Mouse (Mus musculus) heart, embryonic 13.5 days (tissue): ENCODE results near the gene Ankrd39. TPM values are rescaled to one million over a fixed set of nuclear protein-coding genes. Genes with fewer than 3 reads are reported as not detected.

Experiments
- ATAC-seq: fragments of 200-750 bp; cut with Nextera tagmentation; 2 replicates; pipeline ENCODE4 v1.8.0; 2017; ENCODE audit warnings: moderate TSS enrichment; ENCODE audit not compliant: insufficient number of reproducible peaks, low FRiP score, low TSS enrichment; ENCODE audit errors: extremely low read depth
- H3K27ac ChIP-seq: fragments of 300-500 bp; sonication (generic); replicated peaks from 2 replicates; pipeline ENCODE4 v1.5.1; 2015; ENCODE audit warnings: moderate library complexity, mild to moderate bottlenecking, inconsistent platforms
- H3K27me3 ChIP-seq: fragments of 300-500 bp; sonication (generic); replicated peaks from 2 replicates; pipeline ENCODE4 v1.6.1; 2015; ENCODE audit warnings: mild to moderate bottlenecking, inconsistent platforms
- H3K36me3 ChIP-seq: fragments of 300-500 bp; sonication (generic); 2 replicates; pipeline ENCODE4 v1.6.1; 2015; ENCODE audit warnings: mild to moderate bottlenecking, inconsistent platforms
- H3K4me1 ChIP-seq: fragments of 300-500 bp; sonication (generic); 2 replicates; pipeline ENCODE4 v1.6.1; 2015; ENCODE audit warnings: inconsistent platforms
- H3K4me2 ChIP-seq: fragments of 300-500 bp; sonication (generic); 2 replicates; pipeline ENCODE4 v1.6.1; 2015; ENCODE audit warnings: inconsistent platforms, mild to moderate bottlenecking, moderate library complexity
- H3K4me3 ChIP-seq: fragments of 300-500 bp; sonication (generic); 2 replicates; pipeline ENCODE4 v1.5.1; 2015; ENCODE audit warnings: moderate library complexity, mild to moderate bottlenecking, inconsistent platforms
- H3K9ac ChIP-seq: fragments of 300-500 bp; sonication (generic); 2 replicates; pipeline ENCODE4 v1.6.1; 2015; ENCODE audit warnings: inconsistent platforms, mild to moderate bottlenecking, moderate library complexity
- H3K9me3 ChIP-seq: fragments of 300-500 bp; sonication (generic); 2 replicates; pipeline ENCODE4 v1.6.1; 2016; ENCODE audit warnings: inconsistent platforms
- WGBS: fragments of 180-500 bp; shearing (Covaris S2); methylation state at CpG from one replicate; pipeline ENCODE4 v1.1.7; 2015; ENCODE audit warnings: mixed read lengths; 5-methylcytosine and 5-hydroxymethylcytosine counted together
- polyA plus RNA-seq: library from polyadenylated mRNA; unstranded; fragments of >200 nt; fragmentation: Nextera tagmentation; extraction: Ambion mirVana; gene quantifications from 2 replicates; pipeline ENCODE4 v1.2.1, GENCODE M21; 2015

Gene Ankrd39
- polyA plus RNA-seq, 1 experiment from 2014 or later, result 23.6 TPM

GRCm38 (mm10) chr1:36583408-36584116 lies 36.3 kb upstream of the Ankrd39 start:
- peak overlapping the region; percentile 11; the same call in 1 of the 2 replicates for H3K9ac ChIP-seq
- H3K27ac ChIP-seq, result peak overlapping the region; percentile 85
- H3K36me3 ChIP-seq, result no peaks in the 10 kb centered on the region
- H3K9me3 ChIP-seq, result no peaks in the 10 kb centered on the region
- no peak for ATAC-seq
- H3K4me1 ChIP-seq, result peaks cover 74% of the 10 kb centered on the region
- no peak overlapping the region for H3K4me2 ChIP-seq
- 73% methylated on average over 8 of the region's 8 CpGs for WGBS
- no peak overlapping the region for H3K4me3 ChIP-seq
- no peaks in the 10 kb centered on the region for H3K27me3 ChIP-seq

GRCm38 (mm10) chr1:36582211-36582610 lies 35.0 kb upstream of the Ankrd39 start:
- no peaks in the 10 kb centered on the region for H3K36me3 ChIP-seq
- H3K4me1 ChIP-seq, result peaks cover 64% of the 10 kb centered on the region
- H3K9me3 ChIP-seq, result no peaks in the 10 kb centered on the region
- no peak overlapping the region for H3K27ac ChIP-seq
- ATAC-seq, result no peak
- H3K9ac ChIP-seq, result no peak overlapping the region
- H3K4me3 ChIP-seq, result no peak overlapping the region
- WGBS, result 61% methylated on average over 8 of the region's 8 CpGs
- H3K27me3 ChIP-seq, result no peaks in the 10 kb centered on the region
- no peak overlapping the region for H3K4me2 ChIP-seq

GRCm38 (mm10) chr1:36581260-36581659 lies 34.0 kb upstream of the Ankrd39 start:
- H3K27me3 ChIP-seq, result no peaks in the 10 kb centered on the region
- peak overlapping the region; percentile 71 for H3K9ac ChIP-seq
- no peaks in the 10 kb centered on the region for H3K36me3 ChIP-seq
- WGBS, result 62% methylated on average over 5 of the region's 5 CpGs
- H3K4me3 ChIP-seq, result no peak overlapping the region
- peak overlapping the region; percentile 93 for H3K27ac ChIP-seq
- H3K4me1 ChIP-seq, result peaks cover 73% of the 10 kb centered on the region
- peak overlapping the region; percentile 68; the same call in 1 of the 2 replicates for H3K4me2 ChIP-seq
- ATAC-seq, result no peak
- H3K9me3 ChIP-seq, result no peaks in the 10 kb centered on the region

GRCm38 (mm10) chr1:36580384-36581207 lies 33.4 kb upstream of the Ankrd39 start:
- WGBS, result 2% methylated on average over 17 of the region's 17 CpGs
- Histone ChIP-seq H3K4me1 (peaks cover 73% of the 10 kb centered on the region), H3K9me3 (no peaks in the 10 kb centered on the region), H3K9ac (peak overlapping the region; percentile 71), H3K27me3 (no peaks in the 10 kb centered on the region), H3K4me2 (peak overlapping the region; percentile 68), H3K36me3 (no peaks in the 10 kb centered on the region), H3K4me3 (peak overlapping the region; percentile 37), H3K27ac (peak overlapping the region; percentile 93)
- ATAC-seq, result peak; percentile 68

GRCm38 (mm10) chr1:36579974-36580383 lies 32.7 kb upstream of the Ankrd39 start:
- no peak for ATAC-seq

GRCm38 (mm10) chr1:36576991-36577675 lies 29.9 kb upstream of the Ankrd39 start:
- H3K27ac ChIP-seq, result no peak overlapping the region
- 65% methylated on average over 6 of the region's 6 CpGs for WGBS
- no peak overlapping the region for H3K4me2 ChIP-seq
- no peak overlapping the region for H3K9ac ChIP-seq
- H3K4me3 ChIP-seq, result no peak overlapping the region
- no peaks in the 10 kb centered on the region for H3K27me3 ChIP-seq
- peaks cover 68% of the 10 kb centered on the region for H3K4me1 ChIP-seq
- no peak for ATAC-seq
- H3K36me3 ChIP-seq, result no peaks in the 10 kb centered on the region
- H3K9me3 ChIP-seq, result no peaks in the 10 kb centered on the region

More at GRCm38 (mm10) chr1:36579974-36580383, 32.7 kb upstream of the Ankrd39 start:
- peaks cover 75% of the 10 kb centered on the region for H3K4me1 ChIP-seq
- H3K9me3 ChIP-seq, result no peaks in the 10 kb centered on the region
- H3K27ac ChIP-seq, result peak overlapping the region; percentile 93
- H3K9ac ChIP-seq, result peak overlapping the region; percentile 71
- H3K36me3 ChIP-seq, result no peaks in the 10 kb centered on the region
- 36% methylated on average over 6 of the region's 6 CpGs for WGBS
- no peaks in the 10 kb centered on the region for H3K27me3 ChIP-seq
- H3K4me3 ChIP-seq, result peak overlapping the region; percentile 37
- peak overlapping the region; percentile 68 for H3K4me2 ChIP-seq

- 62% methylated on average over 6 of the region's 6 CpGs for WGBS
- Histone ChIP-seq H3K27ac (no peak overlapping the region), H3K9ac (peak overlapping the region; percentile 25; the same call in 1 of the 2 replicates), H3K4me1 (peaks cover 68% of the 10 kb centered on the region), H3K4me2 (no peak overlapping the region), H3K36me3 (no peaks in the 10 kb centered on the region), H3K27me3 (no peaks in the 10 kb centered on the region), H3K9me3 (no peaks in the 10 kb centered on the region), H3K4me3 (no peak overlapping the region)
- no peak for ATAC-seq
Measured at GRCm38 (mm10) chr1:36575347-36575746, 28.1 kb upstream of the Ankrd39 start.

- Histone ChIP-seq H3K9me3 (no peaks in the 10 kb centered on the region), H3K4me1 (peaks cover 68% of the 10 kb centered on the region), H3K4me2 (no peak overlapping the region), H3K4me3 (no peak overlapping the region), H3K27ac (no peak overlapping the region), H3K9ac (no peak overlapping the region), H3K36me3 (no peaks in the 10 kb centered on the region), H3K27me3 (no peaks in the 10 kb centered on the region)
- ATAC-seq, result no peak
- 87% methylated on average over 5 of the region's 5 CpGs for WGBS
Measured at GRCm38 (mm10) chr1:36574196-36574955, 27.1 kb upstream of the Ankrd39 start.

- Histone ChIP-seq H3K4me2 (no peak overlapping the region), H3K36me3 (no peaks in the 10 kb centered on the region), H3K27ac (no peak overlapping the region), H3K4me3 (no peak overlapping the region), H3K9ac (no peak overlapping the region), H3K27me3 (no peaks in the 10 kb centered on the region), H3K9me3 (no peaks in the 10 kb centered on the region), H3K4me1 (peaks cover 68% of the 10 kb centered on the region)
- 72% methylated on average over 8 of the region's 8 CpGs for WGBS
- ATAC-seq, result no peak
Measured at GRCm38 (mm10) chr1:36573524-36573923, 26.3 kb upstream of the Ankrd39 start.

GRCm38 (mm10) chr1:36572709-36573108 lies 25.5 kb upstream of the Ankrd39 start:
- no peak overlapping the region for H3K4me3 ChIP-seq
- no peaks in the 10 kb centered on the region for H3K9me3 ChIP-seq
- no peaks in the 10 kb centered on the region for H3K27me3 ChIP-seq
- H3K27ac ChIP-seq, result no peak overlapping the region
- H3K36me3 ChIP-seq, result no peaks in the 10 kb centered on the region
- WGBS, result 50% methylated on average over 1 of the region's 1 CpGs
- H3K4me2 ChIP-seq, result no peak overlapping the region
- ATAC-seq, result no peak
- H3K4me1 ChIP-seq, result peaks cover 76% of the 10 kb centered on the region
- H3K9ac ChIP-seq, result no peak overlapping the region
